Mouse (Mus musculus) lung, adult 2 months (tissue): ENCODE measurements around the gene Camkv.

Experiments used
- CTCF ChIP-seq: fragments of 200-500 bp; IDR thresholded peaks from 2 replicates; pipeline ENCODE4 v1.5.1; 2011; ENCODE audit warnings: mild to moderate bottlenecking, low read length, control low read depth; ENCODE audit not compliant: insufficient read depth
- POLR2A ChIP-seq: fragments of 200-500 bp; IDR thresholded peaks from 2 replicates; pipeline ENCODE4 v1.6.1; 2011; ENCODE audit warnings: low read depth, mild to moderate bottlenecking, control low read depth, low read length, borderline replicate concordance; ENCODE audit errors: extremely low read depth

DNA sequence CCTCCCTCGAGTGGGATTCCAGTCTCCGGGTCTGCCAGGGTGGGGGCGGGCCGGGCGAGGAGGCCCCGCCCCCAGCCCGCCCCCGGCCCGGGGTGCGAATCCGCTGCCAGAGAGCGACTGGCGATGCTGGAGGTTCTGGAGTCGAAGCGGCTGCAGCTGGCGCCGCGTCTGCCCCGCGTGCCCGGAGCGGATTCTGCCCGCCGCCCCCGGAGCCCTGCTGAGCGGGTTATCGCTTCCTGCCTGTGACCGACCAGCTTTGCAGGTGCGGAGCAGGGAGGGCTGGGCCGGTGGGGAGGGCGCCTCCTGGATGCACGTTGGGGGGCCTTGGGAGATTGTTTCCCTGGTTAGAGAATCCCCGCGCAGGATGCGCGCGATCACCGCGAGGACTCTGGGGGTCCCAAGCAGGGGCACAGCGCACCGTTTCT lies 328 bp downstream of the Camkv start:
- TF ChIP-seq CTCF (no peak), POLR2A (no peak)
